Mouse (Mus musculus) midbrain, embryonic 10.5 days (tissue): ENCODE data around the gene Gm9048. TPM values are rescaled to one million over a fixed set of nuclear protein-coding genes. Genes with fewer than 3 reads are reported as not detected.
"Not testable (repeated sequence)": the region's sequence is repeated elsewhere in the genome, so short reads cannot be mapped to it uniquely, and the experiment has no call there.

Experiments
- DNase-seq: peaks from one replicate; pipeline ENCODE4 v3.0.0-alpha.2; 2017; ENCODE audit warnings: low spot score
- H3K27ac ChIP-seq: fragments of 300-500 bp; sonication (generic); replicated peaks from 2 replicates; pipeline ENCODE4 v1.5.1; 2016; ENCODE audit warnings: mild to moderate bottlenecking
- H3K27me3 ChIP-seq: fragments of 300-500 bp; sonication (generic); 2 replicates; pipeline ENCODE4 v1.6.1; 2016; ENCODE audit warnings: low read depth, mild to moderate bottlenecking; ENCODE audit not compliant: poor library complexity, severe bottlenecking
- H3K36me3 ChIP-seq: fragments of 300-500 bp; sonication (generic); 2 replicates; pipeline ENCODE4 v1.6.1; 2016; ENCODE audit warnings: mild to moderate bottlenecking, moderate library complexity
- H3K4me1 ChIP-seq: fragments of 300-500 bp; sonication (generic); 2 replicates; pipeline ENCODE4 v1.6.1; 2016
- H3K4me3 ChIP-seq: fragments of 300-500 bp; sonication (generic); 2 replicates; pipeline ENCODE4 v1.5.1; 2016; ENCODE audit warnings: mild to moderate bottlenecking, moderate library complexity
- H3K9me3 ChIP-seq: fragments of 300-500 bp; sonication (generic); replicated peaks from 2 replicates; pipeline ENCODE4 v1.6.1; 2016; ENCODE audit warnings: mild to moderate bottlenecking
- WGBS: fragments of 180-500 bp; shearing (Covaris S2); methylation state at CpG from one replicate; pipeline ENCODE4 v1.1.7; 2016; 5-methylcytosine and 5-hydroxymethylcytosine counted together
- polyA plus RNA-seq: library from polyadenylated mRNA; unstranded; fragments of >200 nt; fragmentation: Nextera tagmentation; extraction: Ambion mirVana; gene quantifications from 2 replicates; pipeline ENCODE4 v1.2.1, GENCODE M21; 2016

The Gm9048 gene
- not detected in 2 replicates for polyA plus RNA-seq

- not testable (repeated sequence) for H3K27me3 ChIP-seq, H3K9me3 ChIP-seq, DNase-seq, H3K4me3 ChIP-seq, H3K36me3 ChIP-seq, H3K27ac ChIP-seq, H3K4me1 ChIP-seq
- 67% methylated on average over 1 of the region's 14 CpGs for WGBS
These were observed at the start of gene Gm9048 for GRCm38 (mm10) chr10:118348579-118348978. Gene Gm9048 (minus strand): TSS chr10:118348679.

GRCm38 (mm10) chr10:118370443-118370842 lies 22.0 kb upstream of the Gm9048 start:
- Histone ChIP-seq H3K4me1 (no peaks in the 10 kb centered on the region), H3K36me3 (no peaks in the 10 kb centered on the region), H3K9me3 (0 out of 2 replicates have a peak, but pooled peaks cover 4% of the 10 kb centered on the region), H3K27ac (no peak overlapping the region), H3K4me3 (peak overlapping the region; percentile 16; the same call in 1 of the 2 replicates), H3K27me3 (no peaks in the 10 kb centered on the region)
- 19% methylated on average over 10 of the region's 10 CpGs for whole genome bisulfite sequencing
- peak; percentile 82 for DNase-seq

- no peak for DNase-seq
- 0 out of 2 replicates have a peak, but pooled peaks cover 4% of the 10 kb centered on the region for H3K9me3 ChIP-seq
- H3K27me3 ChIP-seq = no peaks in the 10 kb centered on the region
- H3K4me1 ChIP-seq = no peaks in the 10 kb centered on the region
- no peak overlapping the region for H3K27ac ChIP-seq
- no peaks in the 10 kb centered on the region for H3K36me3 ChIP-seq
- 88% methylated on average over 9 of the region's 9 CpGs for WGBS
- no peak overlapping the region for H3K4me3 ChIP-seq
These were observed 21.0 kb upstream of the Gm9048 start for GRCm38 (mm10) chr10:118369518-118369917.

GRCm38 (mm10) chr10:118354005-118354404 lies 5.5 kb upstream of the Gm9048 start, which contains the start of gene Gm9049:
Gene Gm9049 (minus strand): TSS chr10:118354105.
- not testable (repeated sequence) for DNase-seq, H3K27ac ChIP-seq, H3K36me3 ChIP-seq, H3K9me3 ChIP-seq, H3K27me3 ChIP-seq, H3K4me3 ChIP-seq, H3K4me1 ChIP-seq
- WGBS = 67% methylated on average over 1 of the region's 11 CpGs

GRCm38 (mm10) chr10:118343155-118343554 lies 5.3 kb downstream of the Gm9048 start, which contains the start of gene Gm9046:
Gene Gm9046 (minus strand): TSS chr10:118343255.
- not testable (repeated sequence) for H3K27me3 ChIP-seq, DNase-seq, H3K36me3 ChIP-seq, H3K9me3 ChIP-seq, H3K4me3 ChIP-seq, H3K4me1 ChIP-seq, H3K27ac ChIP-seq
- WGBS = no CpG with 5 or more reads among the region's 14 CpGs

- H3K36me3 ChIP-seq, H3K4me1 ChIP-seq, H3K9me3 ChIP-seq, DNase-seq, H3K27ac ChIP-seq, H3K4me3 ChIP-seq, H3K27me3 ChIP-seq: not testable (repeated sequence)
- no CpG with 5 or more reads among the region's 14 CpGs for WGBS
These were observed 10.7 kb downstream of the Gm9048 start, which contains the start of gene Gm9045 for GRCm38 (mm10) chr10:118337731-118338130. Gene Gm9045 (minus strand): TSS chr10:118337831.

- H3K36me3 ChIP-seq, H3K27ac ChIP-seq, H3K27me3 ChIP-seq, DNase-seq, H3K4me1 ChIP-seq, H3K9me3 ChIP-seq, H3K4me3 ChIP-seq: not testable (repeated sequence)
- no CpG with 5 or more reads among the region's 14 CpGs for WGBS
These were observed 16.2 kb downstream of the Gm9048 start, which contains the start of gene Gm9044 for GRCm38 (mm10) chr10:118332308-118332707. Gene Gm9044 (minus strand): TSS chr10:118332408.

GRCm38 (mm10) chr10:118326869-118327268 lies 21.6 kb downstream of the Gm9048 start, which contains the start of gene Gm9040:
Gene Gm9040 (minus strand): TSS chr10:118326969.
- not testable (repeated sequence) for H3K36me3 ChIP-seq, H3K27ac ChIP-seq, H3K27me3 ChIP-seq, DNase-seq, H3K4me3 ChIP-seq, H3K4me1 ChIP-seq, H3K9me3 ChIP-seq
- WGBS = no CpG with 5 or more reads among the region's 11 CpGs

- H3K27ac ChIP-seq = no peak overlapping the region
- no peaks in the 10 kb centered on the region for H3K36me3 ChIP-seq
- no peaks in the 10 kb centered on the region for H3K9me3 ChIP-seq
- no peak overlapping the region for H3K4me3 ChIP-seq
- no peak for DNase-seq
- WGBS = 87% methylated on average over 8 of the region's 8 CpGs
- H3K27me3 ChIP-seq = no peaks in the 10 kb centered on the region
- no peaks in the 10 kb centered on the region for H3K4me1 ChIP-seq
These were observed 29.5 kb downstream of the Gm9048 start for GRCm38 (mm10) chr10:118319024-118319423.

GRCm38 (mm10) chr10:118302133-118302532 lies 46.3 kb downstream of the Gm9048 start:
- not testable (repeated sequence) for DNase-seq, H3K27me3 ChIP-seq, H3K4me3 ChIP-seq, H3K9me3 ChIP-seq, H3K27ac ChIP-seq, H3K36me3 ChIP-seq, H3K4me1 ChIP-seq
- WGBS = 38% methylated on average over 2 of the region's 2 CpGs

Other genes with a start within 250 kb of the Gm9048 start
- 53.8 and 56.2 TPM in 2 replicates for gene Mdm1, start 206.9 kb downstream of the Gm9048 start, polyA plus RNA-seq
- gene Il22, start 143.7 kb downstream of the Gm9048 start, polyA plus RNA-seq = 0.10 TPM in 1 of 2 replicates, not detected in the other
- gene Gm32717, start 107.9 kb downstream of the Gm9048 start, polyA plus RNA-seq = 0.11 TPM in 1 of 2 replicates, not detected in the other
- gene Gm32802, start 90.0 kb downstream of the Gm9048 start, polyA plus RNA-seq = 0.11 TPM in 1 of 2 replicates, not detected in the other
- gene Iltifb, start 53.6 kb downstream of the Gm9048 start, polyA plus RNA-seq = not detected in 2 replicates
- not detected in 2 replicates for gene Gm9040, start 21.7 kb downstream of the Gm9048 start, polyA plus RNA-seq
- not detected in 2 replicates for gene Gm9044, start 16.3 kb downstream of the Gm9048 start, polyA plus RNA-seq
- 0.06 and 0.12 TPM in 2 replicates for gene Gm9045, start 10.8 kb downstream of the Gm9048 start, polyA plus RNA-seq
- not detected in 2 replicates for gene Gm9046, start 5.4 kb downstream of the Gm9048 start, polyA plus RNA-seq
- 0.06 and 0.12 TPM in 2 replicates for gene Gm9049, start 5.4 kb upstream of the Gm9048 start, polyA plus RNA-seq
- not detected in 2 replicates for gene Ifng, start 92.4 kb upstream of the Gm9048 start, polyA plus RNA-seq